Mouse (Mus musculus) heart, adult 9 months (tissue): ENCODE measurements around the gene Ephb1.

Experiments
- DNase-seq, 2 experiments: peaks; one replicate each; pipeline ENCODE4 v3.0.0; 2022; ENCODE audit warnings: low spot score in 2 of 2

Gene Ephb1

GRCm38 (mm10) chr9:102249124-102249816 lies 105.2 kb downstream of the Ephb1 start:
- DNase-seq = no peak

- no peak for DNase-seq
Observed at GRCm38 (mm10) chr9:102245551-102245950, 108.9 kb downstream of the Ephb1 start.

DNA sequence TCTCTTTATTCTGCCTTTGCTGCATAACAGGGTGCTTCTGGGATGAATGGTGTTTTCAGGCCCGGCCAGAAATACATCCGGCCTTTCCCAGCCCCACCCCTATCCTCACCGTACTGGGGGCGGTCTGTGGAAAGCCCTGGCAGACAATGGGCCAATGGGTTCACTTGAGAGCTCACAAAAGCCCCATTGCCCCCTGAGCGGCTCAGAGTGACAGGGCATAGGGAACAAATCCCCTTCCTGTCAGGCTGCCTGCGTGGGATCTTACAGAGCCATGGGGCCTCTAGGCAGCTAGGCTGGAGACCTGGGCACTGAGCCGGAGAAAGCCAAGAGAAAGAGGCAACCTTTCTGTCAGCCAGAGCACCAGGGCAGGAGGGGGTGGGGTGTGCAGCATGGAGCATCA lies 111.2 kb downstream of the Ephb1 start:
- DNase-seq = no peak

DNA sequence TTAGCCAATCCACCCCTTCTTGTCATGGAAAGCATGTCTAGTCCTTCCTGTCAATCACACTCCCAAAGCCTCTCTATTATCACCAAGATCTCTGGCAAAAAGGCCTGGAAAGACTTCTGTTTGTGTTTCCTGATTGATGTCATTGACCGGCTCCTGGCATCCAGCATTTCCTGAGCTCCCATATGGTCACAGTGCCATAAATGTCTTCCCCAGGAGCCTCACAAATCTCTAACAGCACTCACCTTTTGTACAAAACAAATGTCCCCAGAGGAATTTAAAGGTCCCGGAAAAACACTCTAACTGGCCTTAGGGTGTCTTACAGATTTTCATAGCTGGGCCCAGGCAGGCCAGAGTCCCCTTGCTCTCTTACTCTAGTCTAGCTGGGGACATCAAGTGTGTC lies 112.9 kb downstream of the Ephb1 start:
- DNase-seq = peak in 1 of 2 experiments; percentile 7

GRCm38 (mm10) chr9:102240215-102240614 lies 114.3 kb downstream of the Ephb1 start:
- no peak for DNase-seq

- DNase-seq = no peak
Observed at GRCm38 (mm10) chr9:102235444-102235951, 119.0 kb downstream of the Ephb1 start.

DNA sequence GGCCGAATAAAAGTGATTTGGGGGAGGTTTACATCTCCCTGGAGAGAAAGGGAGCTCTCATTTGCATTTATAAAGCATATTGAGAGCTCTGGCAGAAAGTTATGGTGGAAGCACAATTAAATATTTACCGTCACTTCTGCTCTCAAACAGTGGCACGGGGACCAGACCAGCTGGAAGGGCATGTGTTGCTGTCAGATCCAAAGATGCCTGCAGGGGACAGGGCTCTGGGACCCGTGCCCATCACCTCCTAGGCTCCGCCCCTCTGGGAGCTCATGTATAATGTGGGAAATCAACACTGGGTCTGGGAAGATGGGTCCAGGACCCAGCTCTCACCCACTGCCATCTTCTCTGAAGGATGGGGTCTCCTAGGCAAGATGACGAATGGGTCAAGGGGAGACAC lies 123.2 kb downstream of the Ephb1 start:
- DNase-seq = no peak

GRCm38 (mm10) chr9:102216746-102217566 lies 137.5 kb downstream of the Ephb1 start:
- DNase-seq = no peak

GRCm38 (mm10) chr9:102212036-102212383 lies 142.5 kb downstream of the Ephb1 start:
- no peak for DNase-seq

DNA sequence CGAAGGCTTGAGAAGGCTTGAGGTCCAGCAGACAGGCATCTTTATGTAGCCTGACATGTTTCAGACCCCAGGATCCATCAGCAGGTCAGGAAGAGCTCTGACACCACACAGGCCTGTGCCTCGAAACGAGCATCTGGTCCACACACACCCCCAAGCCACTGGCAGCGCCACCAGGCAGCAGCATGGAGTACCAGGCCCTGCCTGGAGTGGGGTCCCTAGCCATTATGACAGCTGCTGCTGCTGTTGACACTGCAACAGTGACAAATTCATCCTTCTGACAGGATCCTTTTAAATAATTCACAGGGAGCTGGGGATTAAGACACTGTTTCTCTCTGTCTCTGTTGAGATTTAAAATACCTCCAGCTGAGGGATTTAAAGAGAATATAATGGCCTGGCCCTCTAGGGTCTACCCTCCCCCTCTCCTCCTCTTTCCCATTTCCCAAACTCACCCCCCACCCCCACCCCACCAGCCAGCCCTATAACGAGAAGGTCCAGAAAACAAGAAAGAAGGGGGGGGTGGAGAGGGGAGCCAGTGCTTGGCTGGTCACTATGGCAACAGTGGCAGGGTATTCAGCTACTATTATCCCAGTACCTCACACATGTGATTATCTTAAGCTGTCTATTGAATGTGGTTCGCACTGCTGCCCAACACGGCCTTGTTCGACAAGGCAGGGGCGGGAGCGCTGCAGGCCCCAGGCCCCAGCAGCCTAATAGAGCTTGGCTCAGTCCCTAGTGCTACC lies 143.0 kb downstream of the Ephb1 start:
- no peak for DNase-seq

GRCm38 (mm10) chr9:102205518-102205917 lies 149.0 kb downstream of the Ephb1 start:
- no peak for DNase-seq

GRCm38 (mm10) chr9:102201867-102202266 lies 152.6 kb downstream of the Ephb1 start:
- no peak for DNase-seq

DNA sequence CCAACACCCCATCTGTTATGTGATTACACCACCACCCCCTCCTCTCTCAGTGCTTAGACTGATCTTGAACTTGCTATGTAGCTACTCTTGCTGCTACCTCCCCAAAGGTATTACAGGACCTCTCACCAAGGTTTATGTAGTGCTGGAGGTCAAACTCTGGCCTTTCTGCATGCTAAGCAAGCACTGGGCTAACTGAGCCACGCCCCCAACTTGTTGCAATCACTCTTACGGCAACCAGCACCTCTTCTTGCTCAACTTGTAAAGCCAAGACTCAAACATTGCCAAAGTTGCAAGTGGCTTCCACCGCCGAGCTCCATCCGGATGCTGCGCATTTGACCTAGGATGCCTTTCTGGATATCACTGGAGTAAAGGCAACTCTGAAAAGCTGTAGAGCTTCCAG lies 157.6 kb downstream of the Ephb1 start:
- DNase-seq = no peak

GRCm38 (mm10) chr9:102194063-102194462 lies 160.4 kb downstream of the Ephb1 start:
- DNase-seq = no peak

DNA sequence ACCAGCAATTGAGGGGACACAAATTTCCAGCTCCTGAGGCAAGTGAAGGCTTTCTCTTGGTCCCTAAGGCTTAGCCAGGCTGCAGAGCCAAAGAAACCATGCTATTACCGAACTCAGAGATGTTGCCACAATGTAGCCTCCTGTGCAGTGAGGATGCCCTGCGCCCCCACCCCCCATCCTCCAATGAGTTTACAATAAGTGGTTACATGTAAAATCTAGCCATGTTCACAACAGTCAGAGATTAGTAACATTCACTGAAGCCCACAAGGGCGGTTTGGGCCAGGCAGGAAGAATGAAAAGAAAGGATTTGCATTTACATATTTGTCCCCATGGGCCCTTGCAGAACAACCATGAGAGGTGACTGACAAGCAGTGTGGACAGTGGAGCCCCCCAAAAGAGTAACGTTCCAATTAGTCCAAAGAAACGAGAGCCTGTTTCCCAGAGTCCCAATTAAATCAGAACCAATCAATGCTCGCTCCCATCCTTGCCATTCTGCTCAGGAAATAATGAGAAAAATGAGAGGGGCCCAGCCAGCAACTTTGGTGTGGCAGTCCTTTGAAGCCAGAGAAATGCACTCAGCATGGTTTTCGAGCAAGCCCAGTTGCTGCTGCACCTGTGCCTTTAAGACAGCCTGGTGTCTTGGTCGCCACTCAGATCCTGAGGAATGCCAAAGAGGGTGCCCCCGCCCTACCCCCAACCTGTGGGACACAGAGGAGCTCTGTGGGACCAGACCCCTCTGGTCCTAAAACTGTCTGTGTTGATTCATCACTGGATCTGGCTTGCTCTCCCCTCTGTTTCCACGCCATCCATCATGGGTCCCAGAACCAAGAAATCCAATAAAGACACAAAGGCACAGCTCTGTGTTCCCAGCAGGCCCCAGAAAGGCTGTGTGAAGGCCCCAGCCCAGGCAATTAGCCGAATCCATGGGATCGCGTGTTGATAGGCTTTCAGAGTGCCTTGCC lies 161.5 kb downstream of the Ephb1 start:
- no peak for DNase-seq

DNA sequence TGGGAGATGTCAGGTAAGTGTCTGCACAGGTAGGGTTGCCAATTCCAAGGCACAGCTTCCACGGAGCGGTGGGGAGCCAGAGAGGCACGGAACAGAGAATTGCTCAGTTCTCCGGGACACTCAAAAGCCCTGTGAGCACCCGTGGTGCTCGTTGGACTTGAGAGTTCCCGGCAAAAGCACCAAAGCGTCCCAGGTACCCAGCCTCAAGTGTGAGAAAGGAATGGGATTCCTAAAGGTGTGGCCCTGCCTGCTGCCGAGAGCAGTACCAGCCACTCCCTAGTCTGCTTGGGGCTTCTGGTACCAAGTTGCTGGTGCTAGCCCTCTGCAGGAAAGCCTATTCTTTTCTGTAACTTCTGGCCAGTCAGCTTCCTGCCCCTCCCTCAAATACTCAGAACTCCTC lies 164.4 kb downstream of the Ephb1 start:
- no peak for DNase-seq

DNA sequence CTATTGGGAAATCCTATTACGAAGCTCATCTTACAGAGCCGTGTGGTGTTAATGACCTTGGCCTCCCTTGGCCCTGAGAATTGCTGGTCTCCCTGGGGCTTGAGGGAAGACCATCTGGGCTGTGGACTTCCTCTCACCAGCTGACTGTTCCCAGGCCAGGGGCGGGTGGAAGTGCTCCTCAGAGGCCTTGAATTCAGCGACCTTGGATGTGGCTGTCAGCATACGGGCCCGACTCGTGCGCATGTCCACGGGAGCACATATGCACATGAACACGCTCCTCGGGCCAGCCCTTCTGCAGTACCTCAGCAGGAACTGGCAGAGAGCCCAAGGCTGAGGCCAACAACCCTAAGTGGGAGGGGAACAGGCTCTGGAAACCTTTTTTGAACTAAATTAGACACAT lies 165.1 kb downstream of the Ephb1 start:
- peak; percentile 20 to 24 for DNase-seq

- no peak for DNase-seq
Observed at GRCm38 (mm10) chr9:102183663-102184274, 170.7 kb downstream of the Ephb1 start.

DNA sequence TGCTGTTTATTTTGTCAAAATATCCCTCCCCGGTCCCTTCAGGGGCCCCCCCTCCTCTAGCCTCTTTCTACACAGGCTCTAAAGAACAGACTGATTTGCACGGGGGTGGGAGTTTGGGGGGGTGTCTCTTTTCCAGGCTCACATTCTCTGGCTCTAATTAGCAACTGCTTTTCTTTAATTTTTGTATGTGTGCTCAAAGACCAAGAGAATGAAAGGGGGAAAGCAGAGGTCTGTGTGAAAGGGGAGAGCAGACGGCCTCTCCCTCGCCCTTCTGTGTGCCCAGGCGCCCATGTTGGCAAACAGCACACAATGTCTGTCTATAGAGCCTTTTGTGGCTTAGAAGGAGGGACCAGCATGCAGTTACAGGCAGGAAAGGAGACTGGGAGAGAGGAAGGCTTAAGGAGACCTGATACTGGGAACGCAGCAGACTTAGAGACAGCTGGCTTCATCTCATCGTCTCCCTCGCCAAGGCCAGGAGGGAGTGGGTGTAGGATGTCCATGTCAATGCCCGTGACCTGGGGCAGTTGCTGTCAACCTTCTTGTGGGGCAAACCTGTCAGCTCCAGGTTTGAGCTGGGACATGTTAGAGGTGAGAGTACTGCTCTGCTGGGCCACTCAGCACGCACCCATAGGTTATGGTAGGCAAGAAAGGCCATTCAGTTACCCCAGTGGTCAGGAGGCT lies 172.5 kb downstream of the Ephb1 start:
- DNase-seq = no peak

- no peak for DNase-seq
Observed at GRCm38 (mm10) chr9:102181276-102181675, 173.2 kb downstream of the Ephb1 start.
